Mouse (Mus musculus) layer of hippocampus, adult 18-20 months (tissue): ENCODE measurements around the gene Slc25a26. TPM values are rescaled to one million over a fixed set of nuclear protein-coding genes. Genes with fewer than 3 reads are reported as not detected.

Source experiments
- DNase-seq, 2 experiments: peaks; one replicate each; pipeline ENCODE4 v3.0.0; 2022; ENCODE audit warnings: low spot score in 2 of 2
- total RNA-seq, 2 experiments: library from RNA; stranded (reverse); gene quantifications; 2 replicates each; pipeline ENCODE4 v1.2.3; 2021

Gene Slc25a26
- total RNA-seq, 2 experiments from 2014 or later, result 16.6 to 19.1 TPM

DNA sequence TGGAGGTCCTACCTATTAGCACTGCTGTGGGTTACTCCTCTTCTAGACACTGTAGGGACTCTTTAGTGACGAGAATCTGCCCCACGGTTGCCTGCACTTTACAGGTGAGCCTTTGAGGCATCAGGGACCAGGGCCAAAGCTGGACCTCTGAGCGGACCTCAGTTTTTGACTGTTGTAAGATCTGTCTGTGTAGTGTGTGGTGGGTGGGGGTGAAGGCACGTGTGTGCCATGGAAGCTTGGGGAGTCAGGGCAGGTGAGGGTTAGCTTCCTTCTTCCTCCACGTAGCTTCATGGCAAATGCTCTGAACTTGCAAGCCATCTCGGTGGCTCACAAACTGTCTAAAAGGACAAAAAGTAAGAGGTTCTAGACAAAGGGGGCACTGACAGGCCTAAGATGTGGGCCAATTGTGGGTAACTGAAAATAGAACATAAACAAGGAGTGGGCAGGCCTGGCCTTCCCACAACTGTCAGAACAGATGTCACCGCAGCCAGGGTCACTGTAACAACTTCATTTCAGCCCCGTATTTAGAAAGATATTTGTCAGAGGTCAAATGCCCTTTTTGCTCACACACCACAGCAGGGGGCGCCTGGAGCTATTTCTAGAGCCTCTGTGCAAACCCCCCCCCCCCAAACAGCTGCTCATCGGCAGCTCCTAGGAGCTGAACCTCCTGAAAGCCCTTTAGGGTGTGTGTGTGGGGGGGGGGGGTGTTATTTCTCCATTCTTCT is 96.8 kb downstream of the Slc25a26 start:
- no peak for DNase-seq

- DNase-seq, result no peak
These were observed 98.3 kb downstream of the Slc25a26 start for GRCm38 (mm10) chr6:94598421-94598820.

DNA sequence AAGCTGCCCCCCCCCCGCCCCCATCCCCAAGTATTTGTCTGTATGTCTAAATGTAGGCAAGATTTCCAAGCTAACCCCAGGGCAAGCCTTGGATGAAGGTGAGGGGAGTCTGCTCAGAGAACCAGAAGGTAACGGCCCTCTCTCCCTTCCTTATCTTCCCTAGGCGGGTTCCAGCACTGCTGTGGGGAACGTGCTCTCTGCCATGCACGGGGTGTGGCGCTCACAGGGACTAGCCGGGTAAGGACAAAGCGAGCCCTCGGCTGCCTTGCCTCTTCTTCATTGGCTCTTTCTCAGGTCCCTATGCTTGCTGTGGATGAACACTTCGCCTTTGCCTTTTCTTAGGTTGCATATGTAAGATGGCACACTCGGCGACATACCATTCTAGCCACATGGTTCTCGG is 98.9 kb downstream of the Slc25a26 start:
- no peak for DNase-seq

GRCm38 (mm10) chr6:94601101-94601500 is 101.0 kb downstream of the Slc25a26 start:
- no peak for DNase-seq

DNA sequence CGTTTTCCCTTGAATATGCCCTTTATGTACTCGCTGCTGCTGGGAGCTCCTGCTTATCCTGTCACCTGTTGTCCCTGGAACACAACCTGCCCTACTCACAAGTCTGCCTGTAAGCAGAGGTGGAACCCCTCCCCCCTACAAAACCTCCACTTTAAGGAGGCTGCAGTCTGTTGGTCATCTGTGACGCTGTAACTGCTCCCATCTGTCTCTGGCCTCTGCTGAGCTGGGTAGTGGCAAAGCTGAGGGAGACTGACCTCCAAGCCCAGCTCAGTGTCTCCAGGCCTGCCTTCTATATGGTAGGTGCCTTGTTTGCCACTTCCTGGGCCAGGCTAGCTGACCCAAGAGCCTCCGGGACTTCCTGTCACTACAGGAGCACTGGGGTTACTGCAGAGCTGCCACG is 101.7 kb downstream of the Slc25a26 start:
- DNase-seq, result no peak

DNA sequence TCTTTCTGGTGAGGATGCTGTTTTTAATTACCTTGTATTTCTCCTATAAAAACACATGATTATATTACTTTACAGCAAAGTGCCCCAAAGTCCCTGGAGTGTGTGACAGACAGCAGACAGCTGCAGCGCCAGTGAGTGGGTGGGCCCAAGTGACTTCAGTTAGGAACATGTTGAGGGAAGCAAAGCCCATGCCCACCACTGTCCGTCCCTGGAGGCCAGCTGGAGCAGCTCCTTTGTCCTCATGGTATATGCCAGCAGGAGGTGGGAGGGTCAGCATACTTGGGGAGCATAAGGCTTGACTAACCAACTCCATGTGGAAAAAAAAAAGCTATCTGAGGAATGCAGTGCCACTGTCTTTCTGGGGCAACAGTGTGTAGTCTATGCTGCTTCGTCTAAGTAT is 103.9 kb downstream of the Slc25a26 start:
- DNase-seq, result no peak

DNA sequence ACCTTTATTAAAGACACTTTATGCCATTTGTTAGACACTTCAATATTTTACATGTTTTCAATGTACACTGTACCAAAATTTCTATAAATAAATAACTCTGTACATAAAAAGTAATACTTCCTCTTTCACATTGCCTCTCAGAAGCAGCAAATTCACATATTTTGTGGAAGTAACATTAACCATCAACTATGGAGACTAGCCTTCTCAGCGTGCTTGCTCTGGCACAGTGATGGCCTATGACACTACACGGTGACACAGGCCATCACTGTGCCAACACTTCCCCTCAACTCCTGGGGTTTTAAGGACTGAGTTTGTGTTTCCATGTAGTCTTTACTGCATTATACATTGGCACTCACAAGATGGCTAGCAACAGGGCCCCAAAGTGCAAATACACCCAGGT is 104.4 kb downstream of the Slc25a26 start:
- DNase-seq, result no peak

DNA sequence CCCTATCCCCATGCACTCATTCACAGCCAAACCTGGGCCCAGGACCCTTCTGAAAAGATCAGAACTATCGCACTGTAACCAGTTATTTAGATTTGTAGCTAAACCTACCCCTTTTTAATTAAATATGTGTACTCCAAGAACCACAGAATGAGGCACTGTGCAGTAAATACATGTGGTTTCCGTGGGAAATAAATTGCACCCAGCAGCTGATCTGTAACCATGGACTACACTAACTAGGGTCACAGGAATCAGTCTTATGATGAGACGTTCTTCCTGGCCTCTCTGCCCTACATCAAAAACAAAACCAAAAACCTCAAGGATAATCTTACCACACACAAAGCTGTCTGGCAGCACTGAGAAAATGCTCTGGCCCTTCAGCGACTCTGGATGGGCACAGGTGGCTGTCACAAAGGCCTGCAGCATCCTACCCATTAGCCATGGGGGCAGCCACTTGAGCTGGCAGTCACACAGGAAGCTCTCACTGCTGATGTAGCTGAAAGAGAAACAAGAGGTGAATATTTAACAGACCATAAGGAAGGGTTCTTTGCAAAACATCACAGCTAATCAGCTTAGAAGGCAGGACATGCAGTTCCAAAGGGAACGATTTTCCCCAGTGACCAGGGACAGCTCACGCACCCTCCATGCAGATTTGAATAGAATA is 113.2 kb downstream of the Slc25a26 start:
- no peak for DNase-seq

GRCm38 (mm10) chr6:94614346-94614745 is 114.2 kb downstream of the Slc25a26 start:
- no peak for DNase-seq

DNA sequence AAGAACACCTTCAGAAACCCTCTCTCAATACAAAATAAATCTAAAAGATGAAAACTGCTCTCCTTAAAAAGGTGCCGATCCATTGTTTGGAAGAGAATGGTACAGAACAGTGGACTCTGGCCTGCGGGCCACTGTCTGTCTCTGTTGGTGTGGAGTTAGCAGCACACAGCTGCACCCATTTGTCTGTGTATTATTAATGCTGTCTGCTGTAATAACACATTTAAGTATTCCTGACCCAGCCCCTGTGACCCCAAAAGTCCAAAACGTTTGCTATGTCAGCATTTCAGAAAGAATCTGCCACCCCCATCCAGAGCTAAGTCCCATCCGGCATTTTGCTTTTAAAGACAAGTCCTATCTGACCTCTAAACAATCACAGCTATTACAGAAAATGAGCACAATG is 115.8 kb downstream of the Slc25a26 start:
- no peak for DNase-seq

GRCm38 (mm10) chr6:94618671-94619070 is 118.5 kb downstream of the Slc25a26 start:
- no peak for DNase-seq

DNA sequence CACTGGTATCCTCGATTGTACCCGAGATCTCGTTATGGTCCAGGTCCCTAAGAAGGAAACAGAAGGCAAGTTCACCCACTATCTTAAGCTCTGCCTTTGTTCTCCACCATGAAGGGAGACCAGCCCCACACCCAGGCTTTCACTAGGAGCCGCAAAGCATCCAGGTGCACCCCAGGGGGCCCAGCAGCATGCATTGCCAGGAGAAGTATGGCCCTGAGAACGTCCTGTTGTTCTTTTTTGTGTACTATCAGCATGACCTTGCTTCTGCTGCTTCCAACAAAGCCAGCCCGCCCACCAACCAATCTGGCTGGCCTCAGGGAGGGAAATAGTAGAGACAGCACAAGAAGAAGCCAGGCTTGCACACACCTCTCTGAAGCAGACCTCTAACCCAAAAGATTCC is 120.2 kb downstream of the Slc25a26 start:
- DNase-seq, result no peak

- no peak for DNase-seq
These were observed 120.7 kb downstream of the Slc25a26 start for GRCm38 (mm10) chr6:94620801-94621301.

DNA sequence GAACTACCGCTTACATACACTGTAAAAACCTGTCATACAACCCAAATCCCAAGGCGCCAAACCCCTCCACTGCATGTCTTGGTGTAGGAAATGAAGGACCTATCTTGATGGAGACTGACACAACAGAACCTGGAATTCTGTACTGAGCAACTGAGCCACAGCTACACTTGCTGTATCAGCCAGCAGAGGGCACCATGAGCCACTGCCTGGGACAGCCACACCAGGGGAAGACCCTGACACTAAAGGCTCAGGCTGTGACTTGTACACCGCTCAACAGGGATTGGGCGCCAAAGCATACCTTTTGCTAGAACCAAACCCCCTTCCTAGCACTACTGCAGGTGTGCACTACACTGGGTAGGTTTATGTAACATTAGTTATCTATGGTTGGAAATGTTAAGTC is 122.9 kb downstream of the Slc25a26 start:
- DNase-seq, result peak; percentile 35 to 85

DNA sequence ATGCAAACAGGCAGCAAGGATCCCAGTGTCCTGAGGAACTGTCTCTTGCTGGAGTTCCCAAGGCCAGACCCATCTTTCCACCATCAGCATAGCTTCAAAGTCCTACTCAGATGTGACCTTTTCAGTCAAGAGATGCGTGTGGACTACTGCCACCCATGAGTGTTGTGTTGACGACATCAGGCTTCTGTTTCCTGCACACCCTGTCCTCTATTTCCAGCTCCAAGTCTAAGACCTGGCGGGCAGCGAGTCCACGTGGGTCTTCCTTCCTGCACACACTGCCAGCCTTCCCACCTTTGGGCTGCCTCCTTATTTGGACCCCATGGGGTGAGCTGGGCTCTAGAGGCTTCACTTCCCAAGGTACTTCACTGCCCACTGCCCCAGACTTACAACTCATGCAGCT is 124.4 kb downstream of the Slc25a26 start:
- no peak for DNase-seq

GRCm38 (mm10) chr6:94625896-94626295 is 125.8 kb downstream of the Slc25a26 start:
- no peak for DNase-seq

DNA sequence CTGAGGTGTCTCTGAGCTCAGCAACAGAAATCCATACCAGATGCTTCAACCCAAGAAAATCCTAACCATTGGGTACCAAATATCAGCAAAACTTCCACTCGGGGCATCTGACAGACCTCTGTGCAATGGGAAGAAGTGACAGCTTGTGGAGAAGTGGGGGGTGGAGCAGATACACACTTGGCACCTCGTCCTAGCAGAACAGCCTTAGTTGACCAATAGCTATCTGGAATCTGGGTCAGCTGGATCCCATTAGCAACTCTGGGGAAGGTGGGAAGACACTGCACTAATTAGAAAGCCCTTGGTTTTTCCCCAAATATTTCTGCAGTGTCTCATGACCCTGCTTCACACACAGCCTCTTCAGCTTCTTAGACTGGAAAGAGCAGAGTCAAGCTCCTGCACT is 126.7 kb downstream of the Slc25a26 start:
- no peak for DNase-seq

DNA sequence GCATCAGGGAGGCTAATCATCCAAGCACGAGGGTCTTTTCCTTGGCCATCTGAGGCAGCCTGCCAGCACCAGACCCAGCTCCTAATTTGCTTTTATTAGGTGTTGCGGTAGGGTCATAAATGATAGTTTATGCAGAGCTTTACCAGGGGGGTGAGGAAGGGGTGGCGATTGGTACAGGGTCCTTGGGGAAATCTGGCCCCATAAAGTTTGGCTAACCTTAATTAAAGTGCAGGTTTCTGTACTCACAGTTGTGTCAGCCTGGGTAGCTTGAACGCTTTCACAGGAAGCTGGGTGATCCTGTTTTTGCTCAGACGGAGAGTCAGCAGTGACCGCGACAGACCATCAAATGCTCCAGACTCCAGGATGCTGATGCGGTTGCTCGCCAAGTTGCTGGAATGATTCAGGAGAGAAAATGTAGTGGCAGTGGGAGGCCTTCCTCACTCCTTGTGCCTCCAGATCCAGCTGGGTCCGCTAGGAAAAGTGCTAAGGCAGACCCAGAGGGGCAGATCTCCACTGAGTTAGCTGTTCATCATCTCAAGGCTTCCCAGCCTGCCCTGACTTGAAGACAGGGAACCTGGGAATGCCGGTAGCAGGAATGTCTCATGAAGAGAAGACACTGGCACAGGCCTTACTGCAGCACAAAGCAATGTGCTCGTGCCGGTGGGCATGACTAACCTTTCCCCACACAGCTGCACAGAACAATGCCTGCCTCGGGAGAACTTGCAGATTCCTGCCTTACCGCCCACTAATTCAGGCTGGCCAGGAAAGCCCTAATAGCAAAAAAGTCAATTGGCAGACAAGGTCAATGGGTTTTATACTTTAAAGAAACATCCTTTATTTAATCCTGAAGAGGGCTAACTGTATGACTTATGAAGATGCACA is 127.8 kb downstream of the Slc25a26 start:
- no peak for DNase-seq

DNA sequence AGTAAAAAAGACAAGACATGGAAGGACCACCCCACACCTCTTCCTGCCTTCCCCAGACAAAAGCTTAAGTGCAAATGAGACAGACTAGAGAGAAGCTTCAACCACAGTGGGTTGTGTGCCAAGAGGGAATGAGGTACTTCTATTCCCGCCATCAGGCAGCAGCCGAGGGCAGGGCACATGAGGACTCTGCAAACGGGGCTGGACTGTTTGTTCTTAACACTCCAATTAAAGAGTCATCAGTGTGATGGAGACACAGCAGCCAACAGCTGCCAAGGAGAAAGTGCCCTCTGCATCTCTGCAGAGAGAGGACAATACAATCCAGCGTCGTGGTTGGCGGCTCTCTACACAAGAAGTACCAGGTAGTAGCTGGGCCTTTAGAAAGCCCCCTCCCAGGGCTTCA is 128.7 kb downstream of the Slc25a26 start:
- no peak for DNase-seq

DNA sequence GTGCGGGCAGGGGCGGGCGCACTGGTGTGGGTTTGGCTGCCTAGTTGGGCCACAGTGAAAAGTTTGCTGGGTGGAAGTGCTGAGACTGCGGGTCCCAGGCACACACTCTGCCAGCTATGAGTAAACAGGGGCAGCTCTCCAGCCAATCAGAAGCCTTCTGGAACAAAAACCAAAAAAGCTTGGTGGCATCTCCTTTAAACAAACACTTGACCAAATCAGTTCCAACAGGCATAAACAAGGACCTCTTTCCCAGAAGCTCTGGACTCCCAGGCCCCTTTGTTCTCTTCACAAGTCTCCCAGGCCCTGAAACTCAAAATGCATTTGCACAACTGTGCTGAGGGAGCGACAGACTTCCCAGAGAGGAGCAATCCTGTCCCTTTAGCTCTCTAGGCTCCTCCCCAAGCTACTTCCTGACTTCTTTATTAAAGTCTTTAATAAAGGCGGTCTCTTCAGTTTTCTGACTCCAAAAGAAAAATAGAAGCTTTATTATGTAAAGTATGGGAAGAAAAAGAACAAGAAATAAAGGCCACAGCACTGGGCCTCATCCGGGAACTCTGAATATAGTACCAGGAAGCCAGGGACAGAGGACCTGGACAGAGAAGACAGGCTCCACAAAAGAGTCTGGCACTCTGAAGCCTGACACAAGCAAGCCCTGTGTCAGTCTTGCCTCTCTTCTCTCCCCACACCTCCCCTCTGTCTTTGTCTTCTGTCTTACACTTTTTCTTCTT is 131.1 kb downstream of the Slc25a26 start:
- peak in 1 of 2 experiments; percentile 43 for DNase-seq

DNA sequence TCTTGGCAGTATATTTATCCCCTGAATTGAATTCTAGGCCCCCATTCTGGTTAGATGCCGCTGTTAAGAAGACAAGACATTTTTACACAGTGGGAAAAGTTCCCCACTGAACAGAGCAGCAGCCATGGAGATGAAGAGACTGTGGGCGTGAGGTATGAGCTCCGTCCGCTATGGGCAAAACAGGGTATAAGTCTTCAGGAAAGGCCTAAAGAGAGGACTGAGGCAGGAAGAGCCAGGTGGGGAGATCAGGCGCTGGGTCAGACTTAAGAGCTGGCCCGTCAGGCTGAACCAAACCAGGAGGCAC is 131.6 kb downstream of the Slc25a26 start:
- no peak for DNase-seq
